10 mouse cellular contexts compared by ENCODE assay signal in genomic region chr10:10812750-10813711, GRCm38 (mm10).
A peak's percentile ranks its signal among the peaks of the same experiment; 100 is the strongest.
DNase-seq lines count a peak whose midpoint lies in the region; ATAC-seq and TF ChIP-seq lines count a peak whose summit lies in the region.
"Had no signal": no experiment of that assay in that cellular context is flagged by ENCODE, and none has a peak within 500 bp of the region (broad histone marks: within the 10 kb centered on the region; RNA-seq: fewer than 3 reads in every experiment).

No protein-coding gene starts in this region.

- DNase-seq in heart, adult 11 months: peak; percentile 68
- no peak for DNase-seq in heart, adult 8-10 months (ENCODE audit: low spot score)
- DNase-seq in MN1 (ENCODE audit: low spot score): peak; percentile 49
- DNase-seq in cerebellum, adult 8-10 months: peak; percentile 96
- peak; percentile 73 for DNase-seq in hindbrain, postnatal 0 days (ENCODE audit: low spot score)
- peak; percentile 28 for DNase-seq in lung, postnatal 36 days
- no peak for DNase-seq in embryo, embryonic 9.5 days (ENCODE audit: extremely low spot score)

- TF ChIP-seq CTCF in hindbrain, postnatal 0 days (IDR thresholded peaks at IDR 0.05; ENCODE audit: low read depth): no peak

- H3K9me3 ChIP-seq in hindbrain, postnatal 0 days (ENCODE audit: low read length): no peaks in the 10 kb centered on the region
- H3K9me3 ChIP-seq: embryonic facial prominence, embryonic 12.5 days; limb, embryonic 12.5 days had no signal

- H3K36me3 ChIP-seq in hindbrain, postnatal 0 days (ENCODE audit: insufficient read depth, low read length): no peaks in the 10 kb centered on the region
- H3K36me3 ChIP-seq: embryonic facial prominence, embryonic 12.5 days; limb, embryonic 12.5 days had no signal

- no peak overlapping the region for H3K9ac ChIP-seq in hindbrain, postnatal 0 days (replicated peaks; ENCODE audit: low read length)
- H3K9ac ChIP-seq: embryonic facial prominence, embryonic 12.5 days; limb, embryonic 12.5 days had no signal

- 23% methylated on average over 5 of the region's 5 CpGs for WGBS in hindbrain, postnatal 0 days

- H3K27ac ChIP-seq in hindbrain, postnatal 0 days: no peak overlapping the region
- H3K27ac ChIP-seq: embryonic facial prominence, embryonic 12.5 days; limb, embryonic 12.5 days had no signal

- H3K4me1 ChIP-seq in hindbrain, postnatal 0 days (ENCODE audit: insufficient read depth, low read length): 0 out of 2 replicates have a peak, but pooled peaks cover 3% of the 10 kb centered on the region
- H3K4me1 ChIP-seq: embryonic facial prominence, embryonic 12.5 days; limb, embryonic 12.5 days had no signal

- no peak overlapping the region for H3K4me2 ChIP-seq in hindbrain, postnatal 0 days (ENCODE audit: low read depth, low read length)
- H3K4me2 ChIP-seq: embryonic facial prominence, embryonic 12.5 days; limb, embryonic 12.5 days had no signal

- peak; percentile 81 for ATAC-seq in hindbrain, postnatal 0 days
- ATAC-seq in erythroblast, adult 5-6 weeks (replicated peaks; ENCODE audit: low FRiP score, poor library complexity, severe bottlenecking): no peak

- H3K27me3 ChIP-seq in hindbrain, postnatal 0 days (ENCODE audit: insufficient read depth, low read length): no peaks in the 10 kb centered on the region
- H3K27me3 ChIP-seq: embryonic facial prominence, embryonic 12.5 days; limb, embryonic 12.5 days had no signal

- H3K4me3 ChIP-seq in hindbrain, postnatal 0 days (ENCODE audit: low read length): no peak overlapping the region
- H3K4me3 ChIP-seq: embryonic facial prominence, embryonic 12.5 days; limb, embryonic 12.5 days had no signal

Comparison
In these comparisons a context has a peak if more than half of its experiments do, and no peak if none do; other contexts are left out.
1. DNase-seq: peak in heart, adult 11 months (single experiment), MN1 (single experiment), cerebellum, adult 8-10 months (single experiment), hindbrain, postnatal 0 days (single experiment) and lung, postnatal 36 days (single experiment); none in heart, adult 8-10 months (single experiment) and embryo, embryonic 9.5 days (single experiment).